Mouse (Mus musculus) adrenal gland, adult 2 months (tissue): ENCODE data around the gene Itga9. TPM values are rescaled to one million over a fixed set of nuclear protein-coding genes. Genes with fewer than 3 reads are reported as not detected.

ENCODE experiments used
- DNase-seq: peaks from one replicate; pipeline ENCODE4 v3.0.0; 2021
- polyA plus RNA-seq: library from polyadenylated mRNA; depleted of rRNA; stranded (reverse); fragments of >200 nt; gene quantifications from 2 replicates; pipeline ENCODE4 v1.2.3, GENCODE M21; 2012
- total RNA-seq, 2 experiments: library from RNA; stranded (reverse); gene quantifications; 2 replicates each; pipeline ENCODE4 v1.2.3; 2021

Gene Itga9
- total and polyA plus RNA-seq, 3 experiments, result 43.4 to 95.2 (median 58.9) TPM

GRCm38 (mm10) chr9:118688248-118688647 lies 81.8 kb downstream of the Itga9 start:
- DNase-seq, result no peak

DNA sequence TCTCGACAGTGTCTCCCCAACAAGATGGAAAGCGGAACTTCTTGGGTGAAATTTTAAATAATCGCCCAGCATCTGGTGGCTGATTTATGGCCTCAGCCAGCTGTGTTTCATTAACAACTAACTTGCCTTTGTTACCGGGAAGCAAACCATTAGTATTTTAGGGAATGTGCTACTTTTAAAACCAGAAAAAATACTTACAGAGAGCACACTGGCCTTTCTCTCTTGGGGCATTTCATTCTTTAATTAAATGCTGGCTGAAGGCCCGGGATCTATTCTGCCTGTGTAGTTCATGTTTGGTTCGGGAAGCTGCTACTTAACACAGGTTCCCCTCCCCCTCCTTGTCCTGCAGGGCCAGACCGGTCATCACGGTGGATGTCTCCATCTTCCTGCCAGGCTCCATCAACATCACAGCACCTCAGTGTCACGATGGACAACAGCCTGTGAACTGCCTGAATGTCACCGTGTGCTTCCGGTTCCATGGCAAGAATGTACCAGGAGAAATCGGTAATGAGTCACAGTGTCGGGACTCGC lies 82.5 kb downstream of the Itga9 start:
- DNase-seq, result no peak

DNA sequence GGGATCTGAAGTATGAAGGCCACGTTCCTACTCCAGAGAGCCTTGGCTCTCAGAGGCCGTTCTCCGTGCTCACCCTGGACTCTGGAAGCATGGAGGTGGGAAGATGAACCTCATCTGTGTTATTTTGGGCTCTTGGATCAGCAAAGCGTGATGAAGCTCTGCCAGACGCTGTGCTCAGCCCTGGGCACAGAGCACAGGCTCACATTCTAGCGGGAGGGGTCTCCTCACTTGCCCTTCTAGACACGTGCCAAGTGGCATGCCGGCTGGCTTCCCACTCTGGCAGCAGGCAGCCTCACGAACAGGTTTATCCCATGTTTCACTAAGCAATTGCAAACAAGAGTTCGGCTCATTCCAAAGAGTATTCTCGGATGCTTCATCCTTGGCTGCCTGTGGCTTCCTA lies 86.8 kb downstream of the Itga9 start:
- no peak for DNase-seq

GRCm38 (mm10) chr9:118694420-118694825 lies 87.9 kb downstream of the Itga9 start:
- DNase-seq, result no peak

DNA sequence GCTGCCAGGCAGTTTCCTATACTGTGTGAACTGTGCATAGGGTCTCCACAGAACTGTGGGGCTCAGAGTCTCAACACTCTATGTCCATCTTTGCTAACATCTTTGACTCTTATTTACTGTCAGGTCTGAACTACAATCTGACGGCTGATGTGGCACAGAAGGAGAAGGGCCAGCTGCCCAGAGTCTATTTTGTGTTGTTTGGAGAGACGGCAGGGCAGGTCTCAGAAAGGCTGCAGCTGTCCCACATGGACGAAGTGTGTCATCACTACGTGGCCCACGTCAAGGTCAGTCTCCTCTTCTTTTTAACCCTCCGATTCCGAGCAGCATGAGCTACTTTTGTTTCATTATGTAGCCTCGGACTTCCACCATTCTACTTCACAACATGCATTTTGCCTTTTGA lies 91.7 kb downstream of the Itga9 start:
- DNase-seq, result peak; percentile 63

- no peak for DNase-seq
Observed at GRCm38 (mm10) chr9:118699716-118700115, 93.2 kb downstream of the Itga9 start.

DNA sequence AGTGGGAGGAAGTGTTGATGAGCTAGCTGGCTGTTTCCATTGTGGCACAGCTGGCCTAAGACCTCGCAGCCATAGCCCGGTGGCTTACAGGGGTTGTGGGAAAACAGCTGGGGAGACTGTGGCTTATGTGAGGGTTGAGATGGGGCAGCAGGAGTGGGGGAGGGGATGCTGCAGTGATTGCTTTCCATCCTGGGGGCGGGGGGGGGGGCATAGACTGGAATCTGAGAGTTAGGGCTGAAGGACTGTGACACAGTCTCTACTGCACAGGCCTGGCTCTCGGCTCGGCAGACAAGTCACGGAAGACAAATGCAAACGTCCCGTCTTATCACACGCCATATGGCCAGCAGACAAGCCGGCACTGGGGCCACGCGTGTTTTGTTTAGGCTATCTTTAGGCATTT lies 94.4 kb downstream of the Itga9 start:
- DNase-seq, result no peak

GRCm38 (mm10) chr9:118701791-118702190 lies 95.3 kb downstream of the Itga9 start:
- DNase-seq, result no peak

- DNase-seq, result no peak
Observed at GRCm38 (mm10) chr9:118703146-118703545, 96.7 kb downstream of the Itga9 start.

DNA sequence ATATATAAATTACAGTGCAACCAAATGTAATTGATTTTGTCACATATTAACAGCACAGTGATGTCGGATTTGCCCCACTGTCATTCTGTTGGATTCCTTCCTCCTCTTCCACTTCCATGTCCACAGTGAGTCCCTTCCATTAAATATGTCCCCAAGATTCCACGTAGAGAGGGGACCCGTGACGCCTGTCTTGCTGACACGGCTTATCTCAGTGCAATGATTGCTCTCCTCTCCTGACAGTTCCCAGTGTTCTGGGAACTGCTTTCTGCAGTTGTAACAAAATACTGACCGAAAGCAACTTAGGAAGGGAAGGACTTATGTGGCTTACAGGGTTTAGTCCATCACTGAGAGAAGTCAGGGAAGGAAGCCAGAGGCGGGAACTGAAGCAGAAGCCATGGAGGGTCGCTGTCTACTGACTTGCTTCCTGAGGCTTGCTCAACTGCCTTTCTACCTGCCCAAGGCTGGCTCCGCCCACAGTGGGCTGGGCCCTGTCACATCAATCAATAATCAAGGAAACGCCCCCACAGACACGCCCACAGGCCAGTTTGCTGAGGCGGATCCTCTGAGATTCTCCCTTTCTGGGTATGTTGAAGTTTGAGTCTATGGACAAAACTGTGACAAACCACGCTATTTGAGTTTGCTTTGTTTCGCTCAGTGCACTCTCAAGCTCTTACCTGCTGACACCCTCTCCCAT lies 99.0 kb downstream of the Itga9 start:
- DNase-seq, result peak; percentile 34

DNA sequence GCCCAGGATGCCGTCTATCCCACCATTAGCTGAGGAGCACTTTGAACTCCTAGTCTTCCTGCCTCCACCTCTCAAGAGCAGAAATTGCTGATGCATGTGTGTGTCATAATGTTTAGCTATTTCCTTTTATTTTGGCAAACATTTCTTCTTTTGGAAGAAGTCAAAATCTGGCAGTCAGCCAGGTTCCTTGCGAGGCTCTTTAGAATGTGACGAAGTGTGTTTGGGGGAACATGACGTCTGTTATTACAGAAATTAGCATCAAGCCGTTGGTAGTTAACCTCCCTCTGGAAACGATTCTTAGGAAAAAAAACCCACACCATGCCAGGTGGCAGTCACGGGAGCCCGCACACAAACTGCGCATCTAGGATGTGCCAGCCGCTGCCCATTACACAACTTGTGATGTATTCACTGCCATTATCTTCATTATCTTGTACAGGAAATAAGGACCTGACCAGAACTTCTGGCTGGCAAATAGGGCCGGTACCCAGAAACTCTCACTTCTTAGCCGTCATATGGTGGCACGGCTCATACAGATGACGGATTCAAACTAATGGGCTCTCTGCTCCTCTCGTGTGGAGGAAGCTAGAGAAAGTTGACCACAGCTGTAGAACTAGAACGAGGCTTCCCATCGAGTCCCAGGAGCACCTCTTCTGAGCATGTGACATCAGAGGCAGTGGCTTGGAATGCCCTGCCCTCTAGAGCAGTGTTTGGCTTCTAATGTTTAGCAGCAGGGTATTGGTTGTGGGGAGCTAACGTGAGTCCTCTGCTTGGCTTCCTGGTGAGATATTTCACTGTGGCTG lies 99.9 kb downstream of the Itga9 start:
- no peak for DNase-seq

- DNase-seq, result no peak
Observed at GRCm38 (mm10) chr9:118710625-118711024, 104.1 kb downstream of the Itga9 start.

GRCm38 (mm10) chr9:118711749-118712148 lies 105.3 kb downstream of the Itga9 start:
- DNase-seq, result no peak

DNA sequence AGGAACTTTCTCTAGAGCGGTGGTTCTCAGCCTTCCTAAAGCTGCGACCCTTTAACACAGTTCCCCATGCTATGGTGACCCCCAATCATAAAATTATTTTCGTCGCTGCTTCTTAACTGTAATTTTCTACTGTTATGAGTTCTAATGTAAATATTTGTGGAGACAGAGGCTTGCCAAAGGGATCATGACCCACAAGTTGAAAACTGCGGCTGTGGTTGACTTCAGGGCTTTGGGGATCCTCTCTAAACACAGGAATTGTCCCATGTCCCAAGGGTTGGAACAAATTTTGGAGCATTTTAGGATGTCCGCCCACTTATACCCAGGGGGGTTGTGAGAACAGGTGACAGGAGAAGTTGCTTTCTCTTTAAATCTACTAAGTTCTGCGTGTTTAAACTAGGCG lies 107.0 kb downstream of the Itga9 start:
- DNase-seq, result no peak

- no peak for DNase-seq
Observed at GRCm38 (mm10) chr9:118714536-118714935, 108.0 kb downstream of the Itga9 start.

- no peak for DNase-seq
Observed at GRCm38 (mm10) chr9:118715971-118716628, 109.6 kb downstream of the Itga9 start.

- no peak for DNase-seq
Observed at GRCm38 (mm10) chr9:118717436-118717835, 110.9 kb downstream of the Itga9 start.

- no peak for DNase-seq
Observed at GRCm38 (mm10) chr9:118718511-118718910, 112.0 kb downstream of the Itga9 start.

DNA sequence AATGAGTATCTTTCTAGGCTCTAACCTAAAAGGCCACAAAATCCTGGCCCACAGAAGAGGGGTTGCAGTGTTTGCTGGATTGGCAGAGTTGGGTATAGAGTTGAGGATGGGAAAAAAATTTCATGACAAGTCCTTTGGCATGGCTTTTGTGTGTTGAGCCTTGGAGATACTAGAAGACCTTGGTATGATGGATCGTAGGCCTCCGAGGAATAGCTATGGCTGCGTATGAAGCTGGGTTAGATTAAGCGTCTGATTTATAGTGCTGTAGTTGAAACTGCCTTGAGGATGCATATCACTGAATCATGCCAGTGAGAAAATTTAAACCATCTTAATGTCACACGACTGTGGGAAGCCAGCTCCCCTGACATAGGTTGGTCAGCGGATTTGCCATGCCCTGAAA lies 114.6 kb downstream of the Itga9 start:
- DNase-seq, result peak; percentile 61

DNA sequence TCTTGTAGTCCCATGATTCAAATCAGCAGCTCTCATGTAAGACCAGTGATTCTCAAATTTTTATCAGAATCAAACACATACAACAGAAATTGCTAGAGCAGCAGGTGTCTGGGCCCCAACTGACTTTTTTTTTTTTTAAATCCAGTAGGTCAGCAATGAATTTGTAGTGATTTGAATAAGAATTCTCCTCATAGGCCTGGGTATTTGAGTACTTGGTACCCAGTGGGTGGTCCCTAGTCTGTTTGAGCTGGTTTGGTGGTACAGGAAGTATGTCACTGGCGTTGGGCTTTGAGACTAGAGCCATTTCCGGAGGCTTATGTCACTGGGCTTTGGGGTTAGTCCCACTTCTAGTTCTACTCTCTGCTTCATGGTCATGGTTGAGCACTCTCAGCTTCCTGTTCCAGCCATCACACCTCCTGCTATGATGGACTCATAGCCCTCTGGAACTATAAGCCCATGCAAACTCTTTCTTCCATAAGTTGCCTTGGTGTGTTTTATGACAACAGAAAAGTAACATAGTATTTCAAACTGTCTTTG lies 116.4 kb downstream of the Itga9 start:
- no peak for DNase-seq

- DNase-seq, result no peak
Observed at GRCm38 (mm10) chr9:118725128-118725527, 118.6 kb downstream of the Itga9 start.

GRCm38 (mm10) chr9:118726550-118726949 lies 120.1 kb downstream of the Itga9 start:
- no peak for DNase-seq

DNA sequence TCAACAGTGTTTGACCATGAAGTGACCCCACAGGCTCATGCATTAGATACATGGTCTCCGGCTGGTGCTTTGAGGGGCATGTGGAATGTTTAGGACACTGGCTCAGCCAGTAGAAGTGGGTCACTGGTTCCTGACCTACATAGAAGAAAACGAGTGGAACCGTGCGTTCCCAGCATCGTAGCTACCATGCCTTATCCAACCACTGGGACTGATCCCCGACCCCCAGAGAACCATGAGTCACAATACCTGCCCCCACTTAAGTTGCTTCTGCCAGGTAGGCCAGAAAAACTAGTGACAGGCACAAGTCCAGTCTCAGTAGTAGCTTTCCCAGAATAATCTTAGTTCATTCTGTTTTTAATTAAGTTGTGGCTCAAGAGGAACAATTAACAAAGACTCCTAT lies 121.8 kb downstream of the Itga9 start:
- DNase-seq, result no peak
